Mouse (Mus musculus) ovary, adult 18-20 months (tissue): Measurements from ENCODE around the gene Gba2.
"Not testable (repeated sequence)": the region's sequence is repeated elsewhere in the genome, so short reads cannot be mapped to it uniquely, and the experiment has no call there.

Experiments used
- DNase-seq: peaks from one replicate; pipeline ENCODE4 v3.0.0; 2022; ENCODE audit warnings: low spot score, mixed read lengths

Gba2 gene

GRCm38 (mm10) chr4:43578376-43579204, at the start of gene Gba2, which contains the start of gene Rgp1:
TSS of gene Gba2 (minus strand) at chr4:43578873.
TSS of gene Rgp1 (plus strand) at chr4:43578715.
- DNase-seq = peak; percentile 86

- DNase-seq = no peak
Observed at GRCm38 (mm10) chr4:43620146-43620778, 41.6 kb upstream of the Gba2 start.

DNA sequence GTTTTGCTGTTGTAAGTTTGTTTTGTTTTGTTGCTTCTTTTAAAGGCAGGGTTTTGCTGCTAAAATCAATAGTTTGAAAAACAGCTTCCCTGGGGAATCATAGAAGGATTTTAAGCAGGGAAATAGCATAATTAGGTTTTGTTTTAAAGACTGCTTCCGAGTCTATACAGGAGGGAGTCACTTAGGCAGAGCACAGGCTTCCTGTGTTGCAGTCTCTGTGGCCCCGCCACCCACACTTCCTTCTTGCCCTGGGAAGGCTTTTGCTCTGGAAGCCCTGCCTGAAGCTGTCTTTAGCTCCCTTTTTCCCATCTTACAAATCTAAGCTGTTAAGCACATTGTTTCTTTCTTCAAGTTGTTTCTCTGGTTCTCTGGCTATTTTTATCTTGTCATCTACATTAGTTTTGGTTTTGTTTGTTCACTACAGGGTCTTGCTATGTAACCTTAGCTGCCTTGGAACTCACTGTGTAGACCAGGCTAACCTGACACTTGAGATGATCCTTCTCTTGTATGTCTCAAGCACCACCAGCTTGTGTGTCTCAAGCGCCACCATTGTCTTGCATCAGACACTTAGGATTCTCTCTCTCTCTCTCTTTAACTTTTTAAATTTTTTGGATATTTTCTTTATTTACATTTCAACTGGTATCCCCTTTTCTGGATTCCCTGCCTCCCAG, 34.5 kb upstream of the Gba2 start:
- DNase-seq = no peak

- no peak for DNase-seq
Observed at GRCm38 (mm10) chr4:43612534-43612933, 33.9 kb upstream of the Gba2 start.

DNA sequence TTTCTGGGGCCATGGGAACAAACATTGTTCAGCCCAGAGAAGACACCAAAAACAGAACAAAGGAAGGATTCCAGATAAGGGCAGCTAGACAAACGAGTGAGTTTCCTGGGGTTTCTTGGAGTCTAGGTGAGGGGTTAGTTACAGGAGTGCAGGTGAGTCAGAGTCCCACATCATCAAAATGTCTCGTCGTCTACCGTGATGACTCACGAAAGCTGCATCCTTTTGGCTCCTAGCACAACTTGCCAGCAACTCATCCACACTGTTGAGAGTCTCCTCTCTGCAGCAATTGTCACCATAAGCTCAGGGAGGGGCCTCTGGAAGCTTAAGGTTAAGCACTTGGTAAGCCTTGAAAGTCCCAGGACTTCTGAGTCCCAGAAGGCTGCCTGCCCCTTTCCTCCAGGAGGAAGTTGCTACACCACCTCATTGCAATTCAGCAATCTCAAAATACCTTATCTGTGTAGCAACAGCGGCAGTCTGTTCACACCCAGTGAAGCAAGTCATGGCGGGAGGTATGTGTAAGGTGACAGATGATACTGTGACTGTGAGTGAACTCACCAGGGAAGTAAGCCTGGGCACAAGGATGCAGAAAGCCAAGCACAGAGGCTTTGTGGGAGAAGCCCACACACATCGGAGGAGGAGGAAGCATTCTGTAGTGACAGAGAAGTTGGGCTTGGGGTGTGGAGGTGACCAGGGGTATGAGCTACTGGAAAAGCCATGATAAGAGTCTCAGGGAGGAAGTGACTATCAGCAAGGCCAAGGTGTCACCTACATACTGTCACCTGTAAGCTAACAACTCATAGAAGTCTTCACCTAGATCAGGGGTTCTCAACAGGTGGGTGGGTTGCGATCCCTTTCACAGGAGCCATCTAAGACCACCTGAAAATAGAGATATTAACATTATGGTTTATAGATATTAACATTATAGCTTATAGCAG, 26.3 kb upstream of the Gba2 start:
- DNase-seq = no peak

DNA sequence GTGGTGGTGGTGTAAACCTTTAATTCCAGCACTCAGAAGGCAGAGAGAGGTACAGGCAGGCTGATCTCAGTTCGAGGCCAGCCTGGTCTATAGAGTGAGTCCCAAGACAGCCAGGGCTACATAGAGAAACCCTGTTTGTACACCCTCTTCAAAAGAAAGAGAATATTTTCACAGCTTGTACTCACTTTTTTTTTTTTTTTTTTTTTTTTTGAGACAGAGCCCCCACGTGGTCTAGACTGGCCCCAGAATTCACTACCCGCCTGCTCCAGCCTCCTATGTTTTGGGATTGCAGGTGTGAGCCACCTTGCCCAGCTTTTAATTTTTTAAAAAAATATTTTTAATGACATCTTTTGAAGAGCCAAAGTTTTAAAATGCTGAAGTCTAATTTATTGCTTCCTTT, 25.4 kb upstream of the Gba2 start:
- no peak for DNase-seq

- DNase-seq = no peak
Observed at GRCm38 (mm10) chr4:43600195-43600934, 21.7 kb upstream of the Gba2 start.

DNA sequence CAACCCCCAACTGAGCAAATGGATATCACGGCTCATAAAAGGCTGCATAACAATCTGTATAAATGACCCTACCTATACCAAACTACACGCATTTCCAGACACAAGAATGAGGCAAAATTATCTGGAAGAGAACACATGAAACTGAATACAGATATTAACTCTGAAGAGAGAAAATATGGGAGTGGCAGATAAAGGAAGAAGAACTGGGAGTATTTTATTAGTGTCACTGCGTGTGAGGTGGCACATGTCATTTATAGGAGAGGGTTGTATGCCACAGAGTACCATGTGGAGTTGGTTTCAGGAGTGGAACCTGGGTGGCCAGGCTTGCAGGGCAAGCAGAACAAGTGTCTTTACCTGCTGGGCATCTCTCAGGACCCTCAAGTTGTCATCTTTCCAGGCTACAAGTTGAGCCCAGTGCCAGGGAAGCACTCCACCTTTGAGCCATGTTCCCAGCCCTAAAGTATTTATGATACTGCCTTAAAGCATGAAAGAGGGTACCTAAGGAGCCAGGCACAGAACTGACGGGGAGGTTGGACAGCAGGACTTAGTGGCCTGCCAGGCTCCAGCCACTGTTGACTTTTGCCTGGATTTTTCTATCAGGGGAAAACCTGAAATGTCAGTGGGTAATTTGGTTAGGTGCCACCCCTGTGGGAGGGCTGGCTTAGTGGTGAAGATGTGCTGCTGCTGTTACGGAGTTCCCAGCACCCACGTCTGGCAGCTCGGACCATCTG, 20.1 kb upstream of the Gba2 start:
- DNase-seq = no peak

GRCm38 (mm10) chr4:43598200-43598599, 19.5 kb upstream of the Gba2 start:
- DNase-seq = no peak

- DNase-seq = not testable (repeated sequence)
Observed at GRCm38 (mm10) chr4:43596597-43596996, 17.9 kb upstream of the Gba2 start.

DNA sequence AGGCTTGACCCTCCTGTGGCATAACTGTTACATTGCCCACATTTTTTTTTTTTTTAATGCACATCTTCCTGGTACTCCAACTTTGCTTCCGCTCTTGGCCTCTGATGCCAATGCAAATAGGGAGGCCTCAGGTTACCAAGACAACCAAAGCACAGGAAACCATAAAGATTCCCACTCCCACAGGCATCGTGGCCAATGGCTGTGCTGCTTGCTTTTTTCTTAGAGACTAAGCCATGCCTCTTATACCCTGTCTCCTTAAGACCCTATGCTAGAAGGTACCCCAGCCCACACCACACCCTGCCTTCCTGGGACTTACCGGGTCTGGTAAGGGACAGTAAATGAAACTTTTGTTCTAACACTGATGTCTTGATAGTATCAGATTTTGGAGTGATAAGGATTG, 14.8 kb upstream of the Gba2 start:
- no peak for DNase-seq

DNA sequence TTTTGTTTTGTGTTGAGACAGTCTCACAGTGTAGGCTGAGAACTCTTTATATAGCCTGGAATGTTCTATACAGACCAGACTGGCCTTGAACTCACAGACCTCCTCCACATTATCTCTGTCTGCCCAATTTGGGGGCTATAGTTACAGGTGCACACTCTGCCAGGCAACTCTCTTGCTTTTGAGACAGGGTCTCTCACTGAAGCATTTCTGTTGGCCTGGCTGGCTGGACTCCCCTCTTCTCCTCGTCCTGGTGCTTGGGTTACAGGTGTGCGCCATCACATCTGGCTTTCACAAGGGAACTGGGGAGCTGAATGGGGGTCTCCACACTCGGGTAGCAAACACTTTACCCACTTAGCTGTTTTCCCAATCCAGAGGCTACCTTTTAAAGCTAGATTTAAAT, 13.3 kb upstream of the Gba2 start:
- no peak for DNase-seq

DNA sequence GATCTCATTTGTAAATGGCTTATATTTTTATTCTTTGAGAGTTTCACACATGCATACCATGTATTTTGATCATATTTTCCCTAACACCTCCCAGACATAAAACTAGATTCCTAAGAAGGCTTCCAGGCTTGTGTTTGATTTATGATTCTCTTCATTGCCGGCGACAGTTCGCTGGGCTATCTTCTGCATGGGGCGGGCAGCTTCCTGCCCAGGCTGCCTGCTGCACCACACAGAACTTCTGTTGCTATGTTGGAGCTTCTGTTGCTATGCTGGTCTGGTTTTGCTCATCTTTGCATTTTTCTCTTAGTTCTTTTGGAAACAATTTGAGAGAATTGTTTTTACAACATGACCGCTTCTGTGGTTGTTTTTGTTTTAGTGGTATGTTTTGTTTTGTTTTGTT, 12.9 kb upstream of the Gba2 start:
- DNase-seq = no peak

DNA sequence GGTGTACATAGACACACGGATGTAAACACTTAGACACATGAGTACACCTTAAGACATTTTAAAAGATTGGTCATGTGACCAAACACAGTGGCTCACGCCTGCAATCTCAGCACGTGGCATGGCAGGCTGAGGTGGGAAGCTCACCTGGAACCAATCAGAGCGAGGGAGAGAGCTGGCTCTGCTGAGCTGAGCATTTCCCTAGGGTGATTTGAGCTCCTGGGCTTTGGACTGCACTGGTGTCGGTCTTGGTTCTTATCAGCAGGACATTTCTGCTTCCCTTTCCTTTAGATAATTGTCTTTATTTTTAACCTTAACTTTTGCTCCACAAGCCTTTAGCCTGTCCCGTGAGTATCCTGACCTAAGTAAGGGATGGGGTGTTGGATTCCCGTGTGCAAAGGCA, 9.0 kb upstream of the Gba2 start:
- no peak for DNase-seq

- no peak for DNase-seq
Observed at GRCm38 (mm10) chr4:43586411-43586810, 7.7 kb upstream of the Gba2 start.

- no peak for DNase-seq
Observed at GRCm38 (mm10) chr4:43585682-43586081, 7.0 kb upstream of the Gba2 start.

- DNase-seq = no peak
Observed at GRCm38 (mm10) chr4:43584444-43585416, 6.1 kb upstream of the Gba2 start, which contains the start of gene Msmp. TSS of gene Msmp (minus strand) at chr4:43584494.

GRCm38 (mm10) chr4:43583421-43583820, 4.7 kb upstream of the Gba2 start:
- no peak for DNase-seq

- no peak for DNase-seq
Observed at GRCm38 (mm10) chr4:43582241-43582640, 3.6 kb upstream of the Gba2 start.
